Mouse (Mus musculus) forebrain, embryonic 16.5 days (tissue): ENCODE measurements around the gene Samd4. TPM values are rescaled to one million over a fixed set of nuclear protein-coding genes. Genes with fewer than 3 reads are reported as not detected.

ENCODE experiments used
- ATAC-seq: fragments of 200-750 bp; cut with Nextera tagmentation; 2 replicates; pipeline ENCODE4 v1.8.0; 2017; ENCODE audit warnings: mild to moderate bottlenecking, moderate library complexity
- H3K27ac ChIP-seq: fragments of 300-500 bp; sonication (generic); 2 replicates; pipeline ENCODE4 v1.5.1; 2014; ENCODE audit warnings: low read length, control low read depth
- H3K27me3 ChIP-seq: fragments of 300-500 bp; sonication (generic); replicated peaks from 2 replicates; pipeline ENCODE4 v1.6.1; 2014; ENCODE audit warnings: low read length; ENCODE audit not compliant: control insufficient read depth, insufficient read depth
- H3K36me3 ChIP-seq: fragments of 300-500 bp; sonication (generic); 2 replicates; pipeline ENCODE4 v1.6.1; 2014; ENCODE audit not compliant: control insufficient read depth, insufficient read depth
- H3K4me1 ChIP-seq: fragments of 300-500 bp; sonication (generic); replicated peaks from 2 replicates; pipeline ENCODE4 v1.6.1; 2014; ENCODE audit warnings: low read length; ENCODE audit not compliant: control insufficient read depth, insufficient read depth
- H3K4me2 ChIP-seq: fragments of 300-500 bp; sonication (generic); 2 replicates; pipeline ENCODE4 v1.6.1; 2014; ENCODE audit warnings: mild to moderate bottlenecking, low read length, control low read depth
- H3K4me3 ChIP-seq: fragments of 300-500 bp; sonication (generic); replicated peaks from 2 replicates; pipeline ENCODE4 v1.5.1; 2014; ENCODE audit warnings: mild to moderate bottlenecking, low read length, control low read depth
- H3K9ac ChIP-seq: fragments of 300-500 bp; sonication (generic); replicated peaks from 2 replicates; pipeline ENCODE4 v1.6.1; 2014; ENCODE audit warnings: low read depth, low read length, control low read depth
- H3K9me3 ChIP-seq: fragments of 300-500 bp; sonication (generic); 2 replicates; pipeline ENCODE4 v1.6.1; 2016; ENCODE audit warnings: low read length; ENCODE audit not compliant: control insufficient read depth
- WGBS: fragments of 180-500 bp; shearing (Covaris S2); extraction: QIAGEN DNeasy Blood & Tissue Kit; methylation state at CpG from one replicate; pipeline ENCODE4 v1.1.7; 2014; 5-methylcytosine and 5-hydroxymethylcytosine counted together
- microRNA-seq: library from miRNA; unstranded; fragments of <30 nt; microRNA quantifications from one replicate; pipeline ENCODE4, GENCODE M21; 2017
- polyA plus RNA-seq: library from polyadenylated mRNA; unstranded; fragments of >200 nt; fragmentation: Nextera tagmentation; extraction: Ambion mirVana; gene quantifications from 2 replicates; pipeline ENCODE4 v1.2.1, GENCODE M21; 2015

Samd4 gene
- polyA plus RNA-seq, 1 experiment from 2014 or later, result 6.6 TPM

DNA sequence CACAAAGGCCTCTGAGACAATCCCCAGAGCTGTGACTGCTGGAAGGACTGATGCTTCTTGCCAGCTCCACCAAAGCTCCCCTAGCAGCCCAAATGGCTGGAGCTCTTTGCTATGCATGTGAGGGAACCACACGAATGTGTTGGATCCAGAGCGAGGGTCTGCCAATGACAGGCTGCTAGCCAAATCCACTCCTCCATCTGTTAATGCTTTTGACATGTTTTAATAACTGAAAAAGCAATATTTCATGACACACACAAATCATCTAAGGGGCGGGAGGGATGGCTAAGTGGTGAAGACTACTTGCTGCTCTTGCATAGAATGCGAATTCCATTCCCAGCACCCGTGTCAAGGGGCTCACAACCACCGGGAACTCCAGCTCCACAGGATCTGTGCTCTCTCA lies 268.7 kb downstream of the Samd4 start:
- no peak overlapping the region for H3K9ac ChIP-seq
- no peak overlapping the region for H3K27ac ChIP-seq
- H3K27me3 ChIP-seq, result no peaks in the 10 kb centered on the region
- H3K9me3 ChIP-seq, result no peaks in the 10 kb centered on the region
- H3K4me3 ChIP-seq, result no peak overlapping the region
- WGBS, result 83% methylated on average over 6 of the region's 6 CpGs
- no peak for ATAC-seq
- H3K36me3 ChIP-seq, result no peaks in the 10 kb centered on the region
- no peak overlapping the region for H3K4me2 ChIP-seq
- no peaks in the 10 kb centered on the region for H3K4me1 ChIP-seq

DNA sequence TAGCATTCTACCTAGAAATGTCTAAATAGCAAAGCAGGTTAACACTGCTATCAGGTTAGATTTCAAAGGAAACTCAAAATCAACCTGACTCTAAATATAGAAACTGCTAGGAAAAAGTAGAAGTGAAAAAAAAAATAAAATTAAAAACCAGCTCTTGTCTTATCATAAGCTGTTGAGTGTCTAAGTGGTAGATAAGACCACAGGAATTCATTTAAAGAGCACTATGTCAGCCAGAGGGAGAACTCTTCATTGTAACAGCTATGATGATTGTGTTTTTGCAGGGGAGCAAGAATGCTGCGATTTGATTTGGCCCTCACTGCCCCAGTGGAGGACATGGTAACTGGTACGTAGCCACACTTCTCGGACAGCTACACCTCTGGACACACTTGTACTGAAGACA lies 271.6 kb downstream of the Samd4 start:
- H3K9ac ChIP-seq, result no peak overlapping the region
- H3K4me3 ChIP-seq, result no peak overlapping the region
- no peaks in the 10 kb centered on the region for H3K36me3 ChIP-seq
- H3K4me1 ChIP-seq, result no peaks in the 10 kb centered on the region
- H3K9me3 ChIP-seq, result no peaks in the 10 kb centered on the region
- H3K27ac ChIP-seq, result no peak overlapping the region
- H3K4me2 ChIP-seq, result no peak overlapping the region
- no peaks in the 10 kb centered on the region for H3K27me3 ChIP-seq
- 89% methylated on average over 3 of the region's 3 CpGs for WGBS
- no peak for ATAC-seq

Small RNAs within 50 kb of the gene (microRNA-seq; reads per million reads assigned to microRNA genes)
- 2.1 reads per million, percentile 3 among the genes with 10 or more reads in this experiment for gene Mir378c

Other genes with a start within 250 kb of the Samd4 start
- 14.0 and 16.3 TPM in 2 replicates for gene Cdkn3, start 122.3 kb upstream of the Samd4 start, polyA plus RNA-seq
- gene Cnih1, start 94.4 kb upstream of the Samd4 start, polyA plus RNA-seq, result 155 and 159 TPM in 2 replicates
- gene Gmfb, start 60.6 kb upstream of the Samd4 start, polyA plus RNA-seq, result 128 and 135 TPM in 2 replicates
- gene Cgrrf1, start 50.7 kb upstream of the Samd4 start, polyA plus RNA-seq, result 12.0 and 13.0 TPM in 2 replicates